Mouse (Mus musculus) layer of hippocampus, adult 18-20 months (tissue): Measurements from ENCODE around the gene Kank1. TPM values are rescaled to one million over a fixed set of nuclear protein-coding genes. Genes with fewer than 3 reads are reported as not detected.

Experiments
- total RNA-seq, 2 experiments: library from RNA; stranded (reverse); gene quantifications; 2 replicates each; pipeline ENCODE4 v1.2.3; 2021

Gene Kank1
- total RNA-seq, 2 experiments from 2014 or later, result 17.8 to 20.1 TPM

Other genes starting within 250 kb of the Kank1 start
- gene Dock8, start 237.4 kb upstream of the Kank1 start, total RNA-seq, result 1 to 10 TPM; 4.7 to 5.1 TPM